Mouse (Mus musculus): ENCODE results near the gene Olfr1489. TPM values are rescaled to one million over a fixed set of nuclear protein-coding genes. Genes with fewer than 3 reads are reported as not detected.
"Not testable (repeated sequence)": the region's sequence is repeated elsewhere in the genome, so short reads cannot be mapped to it uniquely, and the experiment has no call there.

Gene Olfr1489
- not detected in 2 replicates for polyA plus RNA-seq (2016; fragmentation: Nextera tagmentation; extraction: Ambion mirVana)

DNA sequence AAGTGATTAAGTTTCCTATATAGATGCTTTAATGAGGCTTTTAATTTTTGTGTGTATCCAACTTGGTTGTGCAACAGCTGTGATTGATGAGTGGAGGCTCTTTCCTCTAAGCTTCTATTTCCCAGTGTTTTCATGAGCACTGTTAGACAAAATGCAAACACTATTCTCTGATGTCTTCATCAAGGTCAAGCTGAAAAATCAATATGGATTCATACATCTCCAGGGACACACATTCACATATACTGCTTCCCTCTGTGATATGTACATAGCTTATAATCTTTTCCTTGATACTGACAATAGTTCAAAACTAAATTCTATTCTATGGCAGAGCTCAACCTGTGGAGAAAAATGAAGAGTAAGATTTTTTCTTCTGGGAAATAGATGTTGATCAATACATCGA is at the start of gene Olfr1489:
Gene Olfr1489, plus strand, starts transcription at position 301 of the 400 bp plus-strand sequence.
- no peak for ATAC-seq (ENCODE audit: insufficient number of reproducible peaks, low FRiP score)
- peaks cover 12% of the 10 kb centered on the region for H3K9me3 ChIP-seq (replicated peaks)
- H3K27me3 ChIP-seq (replicated peaks): no peaks in the 10 kb centered on the region
- H3K27ac ChIP-seq (ENCODE audit: poor library complexity, severe bottlenecking): no peak within 1 kb of the TSS
- no peaks in the 10 kb centered on the region for H3K36me3 ChIP-seq
- no peak within 1 kb of the TSS for H3K9ac ChIP-seq
- H3K4me1 ChIP-seq (replicated peaks): no peaks in the 10 kb centered on the region
- 68% methylated on average over 1 of the region's 1 CpGs for WGBS
- no peak within 1 kb of the TSS for H3K4me3 ChIP-seq
- H3K4me2 ChIP-seq: no peak within 1 kb of the TSS

DNA sequence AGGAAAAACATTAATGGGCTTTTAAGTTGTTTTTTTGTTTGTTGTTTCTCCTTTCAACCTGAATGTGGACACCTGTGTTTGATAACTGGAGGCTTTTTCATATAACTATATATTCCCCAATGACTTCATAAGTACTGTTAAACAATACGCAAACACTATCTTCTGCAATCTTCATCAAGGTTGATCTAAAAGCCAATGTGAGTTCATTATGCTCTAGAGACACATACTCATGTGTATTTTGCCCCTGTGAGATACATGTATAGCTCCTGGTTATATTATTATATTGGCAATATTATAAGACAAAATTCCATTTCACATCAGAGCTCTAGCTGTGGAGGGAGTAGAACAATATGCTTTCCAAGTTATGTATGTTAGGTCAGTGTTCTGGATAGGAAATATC is 48.2 kb upstream of the Olfr1489 start, which contains the start of gene Olfr1484:
Gene Olfr1484, plus strand, starts transcription at position 301 of the 400 bp plus-strand sequence.
- ATAC-seq (ENCODE audit: insufficient number of reproducible peaks, low FRiP score): no peak
- 85% methylated on average over 1 of the region's 1 CpGs for WGBS
- Histone ChIP-seq H3K4me3 (no peak within 1 kb of the TSS), H3K36me3 (no peaks in the 10 kb centered on the region), H3K9me3 (replicated peaks) (peaks cover 3% of the 10 kb centered on the region; the same call in 1 of the 2 replicates), H3K4me2 (no peak within 1 kb of the TSS), H3K9ac (no peak within 1 kb of the TSS), H3K27ac (ENCODE audit: poor library complexity, severe bottlenecking) (no peak within 1 kb of the TSS), H3K4me1 (replicated peaks) (no peaks in the 10 kb centered on the region), H3K27me3 (replicated peaks) (no peaks in the 10 kb centered on the region)

DNA sequence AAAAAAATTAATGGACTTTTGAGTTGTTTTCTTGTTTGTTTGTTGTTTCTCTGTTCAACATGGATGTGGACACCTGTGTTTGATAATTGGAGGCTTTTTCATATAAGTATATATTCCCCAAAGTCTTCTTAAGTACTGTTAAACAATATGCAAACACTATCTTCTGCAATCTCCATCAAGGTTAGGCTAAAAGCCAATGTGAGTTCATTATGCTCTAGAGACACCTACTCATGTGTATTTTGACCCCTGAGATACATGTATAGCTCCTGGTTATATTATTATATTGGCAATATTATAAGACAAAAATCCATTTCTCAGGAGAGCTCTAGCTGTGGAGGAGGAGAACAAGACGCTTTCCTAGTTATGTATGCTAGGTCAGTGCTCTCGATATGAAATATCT is 14.3 kb upstream of the Olfr1489 start, which contains the start of gene Olfr1487:
Gene Olfr1487, plus strand, starts transcription at position 301 of the 400 bp plus-strand sequence.
- not testable (repeated sequence) for H3K4me2 ChIP-seq; H3K4me3 ChIP-seq; ATAC-seq (ENCODE audit: insufficient number of reproducible peaks, low FRiP score); H3K4me1 ChIP-seq (replicated peaks); H3K27ac ChIP-seq (ENCODE audit: poor library complexity, severe bottlenecking); H3K9ac ChIP-seq; H3K36me3 ChIP-seq; H3K27me3 ChIP-seq (replicated peaks)
- WGBS: 83% methylated on average over 2 of the region's 2 CpGs
- H3K9me3 ChIP-seq (replicated peaks): peaks cover 14% of the 10 kb centered on the region; the same call in 1 of the 2 replicates

DNA sequence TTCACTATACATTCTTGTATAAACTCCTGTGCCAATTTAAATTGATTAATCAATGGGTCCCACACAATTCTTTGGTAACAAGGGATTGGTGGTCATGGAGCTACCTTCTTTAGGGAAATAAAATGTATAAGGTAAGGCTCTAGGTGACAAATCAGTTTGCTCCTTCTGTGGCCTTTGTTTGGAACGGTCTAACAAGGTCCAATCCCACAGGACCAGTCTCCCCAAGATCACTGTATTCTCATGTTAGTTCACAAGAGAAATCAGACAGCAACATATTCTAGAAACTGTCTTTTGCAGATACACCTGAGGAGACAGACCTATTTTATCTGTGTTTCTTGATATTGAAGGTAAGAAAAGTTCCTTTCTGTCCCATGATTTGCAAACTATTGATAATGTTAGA is 19.4 kb downstream of the Olfr1489 start, which contains the start of gene Olfr1490:
Gene Olfr1490, plus strand, starts transcription at position 301 of the 400 bp plus-strand sequence.
- ATAC-seq (ENCODE audit: insufficient number of reproducible peaks, low FRiP score): no peak
- H3K9me3 ChIP-seq (replicated peaks): peaks cover 18% of the 10 kb centered on the region
- no peaks in the 10 kb centered on the region for H3K4me1 ChIP-seq (replicated peaks)
- WGBS: 56% methylated on average over 1 of the region's 1 CpGs
- H3K36me3 ChIP-seq: no peaks in the 10 kb centered on the region
- no peak within 1 kb of the TSS for H3K4me2 ChIP-seq
- H3K27ac ChIP-seq (ENCODE audit: poor library complexity, severe bottlenecking): no peak within 1 kb of the TSS
- no peak within 1 kb of the TSS for H3K4me3 ChIP-seq
- no peaks in the 10 kb centered on the region for H3K27me3 ChIP-seq (replicated peaks)
- H3K9ac ChIP-seq: no peak within 1 kb of the TSS

Small RNAs within 50 kb of the gene (microRNA-seq; reads per million reads assigned to microRNA genes)
- not detected for gene Gm22323
- gene Gm23931: not detected

Other genes starting within 250 kb of the Olfr1489 start
- gene Olfr1469, start 223.8 kb upstream of the Olfr1489 start, polyA plus RNA-seq (2016; fragmentation: Nextera tagmentation; extraction: Ambion mirVana): not detected in 2 replicates
- gene Olfr1471, start 188.2 kb upstream of the Olfr1489 start, polyA plus RNA-seq (2016; fragmentation: Nextera tagmentation; extraction: Ambion mirVana): not detected in 2 replicates
- not detected in 2 replicates for gene Olfr1472, start 175.5 kb upstream of the Olfr1489 start, polyA plus RNA-seq (2016; fragmentation: Nextera tagmentation; extraction: Ambion mirVana)
- not detected in 2 replicates for gene Olfr1474, start 162.1 kb upstream of the Olfr1489 start, polyA plus RNA-seq (2016; fragmentation: Nextera tagmentation; extraction: Ambion mirVana)
- gene Olfr1475, start 151.4 kb upstream of the Olfr1489 start, polyA plus RNA-seq (2016; fragmentation: Nextera tagmentation; extraction: Ambion mirVana): not detected in 2 replicates
- not detected in 2 replicates for gene Olfr1477, start 131.1 kb upstream of the Olfr1489 start, polyA plus RNA-seq (2016; fragmentation: Nextera tagmentation; extraction: Ambion mirVana)
- gene Olfr1480, start 103.7 kb upstream of the Olfr1489 start, polyA plus RNA-seq (2016; fragmentation: Nextera tagmentation; extraction: Ambion mirVana): not detected in 2 replicates
- gene Olfr1484, start 48.1 kb upstream of the Olfr1489 start, polyA plus RNA-seq (2016; fragmentation: Nextera tagmentation; extraction: Ambion mirVana): not detected in 2 replicates
- not detected in 2 replicates for gene Olfr1487, start 14.2 kb upstream of the Olfr1489 start, polyA plus RNA-seq (2016; fragmentation: Nextera tagmentation; extraction: Ambion mirVana)
- gene Olfr1490, start 19.5 kb downstream of the Olfr1489 start, polyA plus RNA-seq (2016; fragmentation: Nextera tagmentation; extraction: Ambion mirVana): not detected in 2 replicates
- not detected in 2 replicates for gene Olfr1491, start 65.6 kb downstream of the Olfr1489 start, polyA plus RNA-seq (2016; fragmentation: Nextera tagmentation; extraction: Ambion mirVana)
- not detected in 2 replicates for gene Olfr1493-ps1, start 91.7 kb downstream of the Olfr1489 start, polyA plus RNA-seq (2016; fragmentation: Nextera tagmentation; extraction: Ambion mirVana)
- gene Olfr1494, start 108.1 kb downstream of the Olfr1489 start, polyA plus RNA-seq (2016; fragmentation: Nextera tagmentation; extraction: Ambion mirVana): not detected in 2 replicates
- not detected in 2 replicates for gene Olfr1495, start 133.0 kb downstream of the Olfr1489 start, polyA plus RNA-seq (2016; fragmentation: Nextera tagmentation; extraction: Ambion mirVana)
- gene Olfr1496, start 146.3 kb downstream of the Olfr1489 start, polyA plus RNA-seq (2016; fragmentation: Nextera tagmentation; extraction: Ambion mirVana): not detected in 2 replicates
- gene Olfr1497, start 166.6 kb downstream of the Olfr1489 start, polyA plus RNA-seq (2016; fragmentation: Nextera tagmentation; extraction: Ambion mirVana): not detected in 2 replicates
- not detected in 2 replicates for gene Olfr1499, start 187.8 kb downstream of the Olfr1489 start, polyA plus RNA-seq (2016; fragmentation: Nextera tagmentation; extraction: Ambion mirVana)
- not detected in 2 replicates for gene Olfr1500, start 198.9 kb downstream of the Olfr1489 start, polyA plus RNA-seq (2016; fragmentation: Nextera tagmentation; extraction: Ambion mirVana)
- gene Olfr1501, start 219.1 kb downstream of the Olfr1489 start, polyA plus RNA-seq (2016; fragmentation: Nextera tagmentation; extraction: Ambion mirVana): not detected in 2 replicates
- gene Olfr1502, start 230.2 kb downstream of the Olfr1489 start, polyA plus RNA-seq (2016; fragmentation: Nextera tagmentation; extraction: Ambion mirVana): not detected in 2 replicates